Mouse (Mus musculus) kidney, embryonic 14.5 days (tissue): ENCODE data around the gene Reg4. TPM values are rescaled to one million over a fixed set of nuclear protein-coding genes. Genes with fewer than 3 reads are reported as not detected.
A peak's percentile ranks its signal among the peaks of the same experiment; 100 is the strongest.

Experiments
- ATAC-seq: fragments of 200-750 bp; cut with Nextera tagmentation; 2 replicates; pipeline ENCODE4 v1.8.0; 2017; ENCODE audit warnings: moderate number of reproducible peaks, mild to moderate bottlenecking, moderate TSS enrichment, moderate library complexity; ENCODE audit not compliant: low FRiP score, low TSS enrichment
- H3K27ac ChIP-seq: fragments of 300-500 bp; sonication (generic); 2 replicates; pipeline ENCODE4 v1.5.1; 2014; ENCODE audit warnings: low read depth, mild to moderate bottlenecking, low read length, moderate library complexity, mixed read lengths
- H3K27me3 ChIP-seq: fragments of 300-500 bp; sonication (generic); 2 replicates; pipeline ENCODE4 v1.6.1; 2014; ENCODE audit warnings: mild to moderate bottlenecking, low read length; ENCODE audit not compliant: control insufficient read depth, insufficient read depth
- H3K36me3 ChIP-seq: fragments of 300-500 bp; sonication (generic); 2 replicates; pipeline ENCODE4 v1.6.1; 2014; ENCODE audit warnings: low read length, mixed read lengths; ENCODE audit not compliant: control insufficient read depth, insufficient read depth
- H3K4me1 ChIP-seq: fragments of 300-500 bp; sonication (generic); 2 replicates; pipeline ENCODE4 v1.6.1; 2014; ENCODE audit warnings: low read length, mixed read lengths; ENCODE audit not compliant: control insufficient read depth, insufficient read depth
- H3K4me2 ChIP-seq: fragments of 300-500 bp; sonication (generic); replicated peaks from 2 replicates; pipeline ENCODE4 v1.6.1; 2014; ENCODE audit warnings: low read depth, mild to moderate bottlenecking, low read length
- H3K4me3 ChIP-seq: fragments of 300-500 bp; sonication (generic); 2 replicates; pipeline ENCODE4 v1.5.1; 2014; ENCODE audit warnings: mild to moderate bottlenecking, low read length
- H3K9ac ChIP-seq: fragments of 300-500 bp; sonication (generic); 2 replicates; pipeline ENCODE4 v1.6.1; 2014; ENCODE audit warnings: low read depth, mild to moderate bottlenecking, low read length, moderate library complexity
- H3K9me3 ChIP-seq: fragments of 300-500 bp; sonication (generic); 2 replicates; pipeline ENCODE4 v1.6.1; 2016; ENCODE audit warnings: low read length; ENCODE audit not compliant: control insufficient read depth
- WGBS: fragments of 180-500 bp; shearing (Covaris S2); extraction: QIAGEN DNeasy Blood & Tissue Kit; methylation state at CpG from one replicate; pipeline ENCODE4 v1.1.7; 2014; 5-methylcytosine and 5-hydroxymethylcytosine counted together
- polyA plus RNA-seq: library from polyadenylated mRNA; unstranded; fragments of >200 nt; fragmentation: Nextera tagmentation; extraction: Ambion mirVana; gene quantifications from 2 replicates; pipeline ENCODE4 v1.2.1, GENCODE M21; 2014

Reg4 gene
- polyA plus RNA-seq, 1 experiment from 2014 or later: not detected

DNA sequence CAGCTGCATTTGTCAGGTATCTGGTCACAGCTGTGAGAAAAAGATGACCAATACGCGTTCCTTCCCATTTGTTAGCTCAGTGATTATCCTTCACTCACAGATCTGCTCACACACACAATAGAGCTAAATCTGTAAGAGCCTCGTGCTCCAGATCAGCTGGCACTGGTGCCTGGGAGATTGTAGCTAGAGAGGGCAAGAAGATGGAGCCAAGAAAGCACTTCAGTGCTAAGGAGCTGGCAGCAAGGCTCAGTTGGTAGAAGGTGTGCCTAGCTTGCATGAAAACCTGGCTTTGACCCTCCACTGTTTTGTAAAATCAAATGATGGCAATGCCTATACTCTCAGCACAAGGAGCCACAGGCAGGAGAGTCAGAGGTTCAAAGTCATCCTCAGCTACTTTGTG lies 5.8 kb downstream of the Reg4 start:
- no peak overlapping the region for H3K9ac ChIP-seq
- no peak overlapping the region for H3K27ac ChIP-seq
- H3K4me1 ChIP-seq: no peaks in the 10 kb centered on the region
- H3K4me3 ChIP-seq: no peak overlapping the region
- H3K27me3 ChIP-seq: no peaks in the 10 kb centered on the region
- no peaks in the 10 kb centered on the region for H3K36me3 ChIP-seq
- no peak for ATAC-seq
- no peak overlapping the region for H3K4me2 ChIP-seq
- H3K9me3 ChIP-seq: no peaks in the 10 kb centered on the region
- 82% methylated on average over 3 of the region's 3 CpGs for WGBS

DNA sequence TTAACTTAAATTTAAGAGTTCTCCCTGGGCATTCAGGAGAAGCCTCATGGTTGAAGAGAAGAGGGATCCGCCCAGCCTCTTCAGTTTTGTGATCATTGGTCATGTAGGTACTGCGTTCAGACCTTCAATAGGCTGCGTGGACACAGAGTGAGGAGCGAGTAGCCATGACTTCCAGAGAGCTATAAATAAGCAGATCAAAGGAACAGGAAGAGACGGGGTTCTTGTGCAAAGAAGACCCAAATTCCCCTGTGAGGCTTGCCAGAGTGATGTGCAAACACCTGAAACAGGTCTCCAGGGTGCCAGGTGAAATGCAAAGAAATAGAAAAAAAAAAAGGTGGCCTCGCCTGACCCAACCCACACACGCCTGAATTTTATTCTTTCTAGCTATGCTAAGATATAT lies 8.0 kb downstream of the Reg4 start:
- H3K9ac ChIP-seq: no peak overlapping the region
- no peaks in the 10 kb centered on the region for H3K4me1 ChIP-seq
- H3K9me3 ChIP-seq: no peaks in the 10 kb centered on the region
- WGBS: 71% methylated on average over 7 of the region's 7 CpGs
- ATAC-seq: no peak
- H3K4me3 ChIP-seq: no peak overlapping the region
- H3K27me3 ChIP-seq: no peaks in the 10 kb centered on the region
- no peak overlapping the region for H3K4me2 ChIP-seq
- H3K36me3 ChIP-seq: no peaks in the 10 kb centered on the region
- no peak overlapping the region for H3K27ac ChIP-seq

DNA sequence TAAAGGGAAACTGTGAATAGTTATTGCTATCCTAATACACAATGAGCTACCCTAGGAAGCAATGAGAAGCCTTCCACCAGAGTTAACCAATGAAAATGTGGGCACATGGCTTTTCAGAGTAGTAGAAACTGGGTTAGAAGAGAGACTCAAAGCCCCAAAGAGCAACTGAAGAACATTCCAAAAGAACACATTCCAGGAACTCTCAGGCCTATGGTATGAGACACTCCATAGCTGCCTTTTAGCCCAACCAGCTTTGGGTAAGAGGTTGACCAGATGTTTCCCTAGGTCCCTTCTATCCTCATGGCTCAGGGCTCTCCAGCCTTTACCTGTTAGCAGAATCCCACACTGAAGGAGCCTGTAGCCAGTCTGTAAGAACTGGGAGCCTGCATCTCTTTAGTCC lies 11.5 kb downstream of the Reg4 start:
- Histone ChIP-seq H3K27ac (no peak overlapping the region), H3K27me3 (no peaks in the 10 kb centered on the region), H3K9ac (no peak overlapping the region), H3K36me3 (no peaks in the 10 kb centered on the region), H3K4me1 (0 out of 2 replicates have a peak, but pooled peaks cover 5% of the 10 kb centered on the region), H3K9me3 (no peaks in the 10 kb centered on the region), H3K4me3 (no peak overlapping the region), H3K4me2 (no peak overlapping the region)
- ATAC-seq: no peak

DNA sequence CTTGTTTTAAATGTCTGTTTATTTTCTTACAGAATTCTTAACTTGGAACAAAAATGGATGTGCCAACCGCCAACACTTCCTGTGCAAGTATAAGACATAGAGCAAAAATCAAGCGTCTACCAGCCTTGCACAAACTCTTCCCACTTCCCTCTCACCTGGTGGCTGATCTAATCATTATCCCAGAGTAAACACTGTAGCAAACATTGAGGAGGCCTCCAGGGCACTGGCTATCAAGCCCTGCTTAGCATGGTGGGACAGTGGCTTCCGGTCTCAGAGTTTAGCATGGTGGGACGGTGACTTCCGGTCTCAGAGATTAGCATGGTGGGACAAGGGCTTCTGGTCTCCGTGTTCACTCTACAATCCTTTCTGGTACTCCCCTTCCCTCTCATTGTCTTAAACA lies 14.3 kb downstream of the Reg4 start:
- 85% methylated on average over 6 of the region's 6 CpGs for WGBS
- Histone ChIP-seq H3K36me3 (no peaks in the 10 kb centered on the region), H3K4me3 (no peak overlapping the region), H3K27me3 (no peaks in the 10 kb centered on the region), H3K4me1 (0 out of 2 replicates have a peak, but pooled peaks cover 5% of the 10 kb centered on the region), H3K9me3 (no peaks in the 10 kb centered on the region), H3K4me2 (no peak overlapping the region), H3K9ac (no peak overlapping the region), H3K27ac (no peak overlapping the region)
- ATAC-seq: no peak

DNA sequence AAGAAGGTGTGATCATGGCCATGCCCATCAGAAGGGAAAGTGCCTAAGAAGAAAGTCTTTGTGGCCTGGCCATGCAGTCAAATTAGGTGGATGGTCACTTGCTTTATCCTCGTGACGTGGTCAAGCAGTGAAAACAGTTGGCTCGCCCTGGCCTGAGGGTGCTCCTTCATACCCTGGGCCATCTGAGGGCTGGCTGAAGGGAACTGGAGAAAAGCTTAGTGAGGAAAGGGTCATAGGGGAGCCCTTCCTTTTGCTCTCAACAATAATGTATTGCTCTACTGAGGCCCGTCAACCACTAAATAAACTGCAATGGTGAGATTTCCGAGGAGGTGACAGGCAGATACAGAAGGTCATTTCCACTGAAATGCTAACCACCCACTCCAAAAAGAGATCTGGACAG lies 15.3 kb downstream of the Reg4 start:
- no peak overlapping the region for H3K4me2 ChIP-seq
- no peaks in the 10 kb centered on the region for H3K36me3 ChIP-seq
- H3K9me3 ChIP-seq: no peaks in the 10 kb centered on the region
- no peak overlapping the region for H3K9ac ChIP-seq
- no peak overlapping the region for H3K27ac ChIP-seq
- H3K27me3 ChIP-seq: no peaks in the 10 kb centered on the region
- H3K4me3 ChIP-seq: no peak overlapping the region
- ATAC-seq: 0 out of 2 replicates have a peak, but pooled peaks have one; percentile 54
- 0 out of 2 replicates have a peak, but pooled peaks cover 5% of the 10 kb centered on the region for H3K4me1 ChIP-seq
- WGBS: 26% methylated on average over 5 of the region's 5 CpGs

DNA sequence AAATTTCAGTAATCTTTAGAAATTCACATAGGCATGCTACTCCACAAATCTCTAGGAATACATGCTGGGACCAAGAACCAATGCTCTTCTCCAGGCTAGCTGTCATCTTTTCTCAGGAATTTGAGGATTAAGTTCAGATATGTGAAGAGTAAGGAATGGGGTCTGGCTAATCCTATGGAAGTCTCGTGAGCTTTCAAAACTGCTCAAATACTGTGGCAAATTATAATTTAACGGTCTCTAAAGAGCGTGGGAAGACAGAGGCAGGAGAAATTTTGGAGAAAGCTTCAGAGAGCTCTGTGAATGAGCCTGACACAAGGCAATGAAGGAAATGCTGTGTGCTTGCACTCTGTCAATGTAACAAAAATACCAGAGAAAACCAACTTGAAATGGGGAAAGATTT lies 16.2 kb downstream of the Reg4 start:
- no peak overlapping the region for H3K4me3 ChIP-seq
- 0 out of 2 replicates have a peak, but pooled peaks cover 5% of the 10 kb centered on the region for H3K4me1 ChIP-seq
- H3K9me3 ChIP-seq: no peaks in the 10 kb centered on the region
- H3K27ac ChIP-seq: no peak overlapping the region
- no peaks in the 10 kb centered on the region for H3K27me3 ChIP-seq
- no peak overlapping the region for H3K9ac ChIP-seq
- WGBS: 91% methylated on average over 3 of the region's 3 CpGs
- H3K4me2 ChIP-seq: no peak overlapping the region
- H3K36me3 ChIP-seq: no peaks in the 10 kb centered on the region
- ATAC-seq: no peak

DNA sequence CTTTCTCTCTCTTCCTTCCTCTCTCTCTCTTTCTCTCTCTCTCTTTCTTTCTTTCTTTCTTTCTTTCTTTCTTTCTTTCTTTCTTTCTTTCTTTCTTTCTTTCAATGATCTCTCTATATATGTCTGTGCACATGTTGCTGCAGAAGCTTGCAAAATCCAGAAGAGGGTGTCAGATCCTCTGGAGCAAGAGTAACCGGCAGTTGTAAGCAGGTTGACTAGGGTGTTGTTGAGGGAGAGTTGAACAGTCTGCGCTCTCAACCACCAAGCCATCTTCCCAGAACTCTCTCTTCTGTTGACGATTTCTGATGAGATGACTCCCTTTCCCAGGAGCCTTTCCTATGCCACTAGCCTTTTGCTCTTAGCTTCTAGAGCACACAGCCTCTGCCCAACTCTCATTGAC lies 20.1 kb downstream of the Reg4 start:
- H3K9me3 ChIP-seq: no peaks in the 10 kb centered on the region
- H3K36me3 ChIP-seq: no peaks in the 10 kb centered on the region
- H3K4me3 ChIP-seq: no peak overlapping the region
- H3K9ac ChIP-seq: no peak overlapping the region
- H3K27ac ChIP-seq: no peak overlapping the region
- H3K4me2 ChIP-seq: no peak overlapping the region
- no peak for ATAC-seq
- WGBS: 91% methylated on average over 3 of the region's 3 CpGs
- H3K4me1 ChIP-seq: 0 out of 2 replicates have a peak, but pooled peaks cover 2% of the 10 kb centered on the region
- H3K27me3 ChIP-seq: no peaks in the 10 kb centered on the region

DNA sequence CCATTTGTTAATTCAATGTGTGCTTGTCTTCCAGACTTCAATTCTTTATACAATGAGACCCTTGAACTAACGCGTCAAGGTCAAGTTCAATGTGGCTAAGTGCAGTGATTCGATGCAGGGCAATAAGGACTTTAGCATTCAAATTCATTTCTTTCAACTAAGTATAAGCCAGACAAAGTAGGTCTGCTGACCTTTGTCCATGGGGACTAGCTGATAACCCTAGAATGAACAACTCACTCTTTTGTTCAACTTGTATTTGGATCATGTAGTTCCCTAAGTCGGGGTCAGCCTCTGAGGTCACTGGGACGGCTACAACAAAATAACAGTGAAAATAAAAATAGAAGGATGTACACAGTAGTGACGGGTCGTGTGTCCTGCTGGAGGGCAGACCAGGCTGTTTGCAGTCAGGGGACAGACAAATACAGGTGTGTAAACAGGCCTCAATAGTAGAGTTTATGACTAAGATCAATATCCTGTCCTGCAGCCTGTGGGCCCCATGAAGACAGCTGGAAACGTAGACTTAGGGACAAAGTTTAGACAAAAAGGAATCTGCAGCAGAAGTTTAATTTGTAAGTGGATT lies 20.6 kb downstream of the Reg4 start:
- no peak overlapping the region for H3K27ac ChIP-seq
- no peaks in the 10 kb centered on the region for H3K36me3 ChIP-seq
- no peak overlapping the region for H3K9ac ChIP-seq
- 68% methylated on average over 8 of the region's 8 CpGs for WGBS
- no peaks in the 10 kb centered on the region for H3K4me1 ChIP-seq
- no peaks in the 10 kb centered on the region for H3K27me3 ChIP-seq
- no peaks in the 10 kb centered on the region for H3K9me3 ChIP-seq
- H3K4me3 ChIP-seq: no peak overlapping the region
- ATAC-seq: no peak
- H3K4me2 ChIP-seq: no peak overlapping the region

DNA sequence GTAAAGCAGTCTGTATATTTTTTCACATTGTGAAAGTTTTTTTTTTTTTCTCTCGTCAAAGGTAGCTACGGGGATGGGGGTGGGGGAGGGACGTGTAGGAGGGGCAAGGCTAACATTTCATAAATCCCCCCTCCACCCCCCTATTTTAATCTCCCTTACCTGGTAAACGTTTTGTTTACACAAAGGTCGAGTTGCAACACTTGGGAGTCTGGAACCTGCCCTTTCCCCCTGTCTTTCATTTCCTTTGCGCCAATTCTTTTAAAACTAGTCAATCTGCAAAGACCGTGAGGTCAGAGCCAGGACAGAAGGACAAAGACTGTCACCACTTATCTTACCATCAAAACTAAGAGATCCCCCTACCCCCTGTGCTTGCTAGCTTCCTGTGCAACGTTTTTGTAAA lies 23.9 kb downstream of the Reg4 start:
- H3K4me3 ChIP-seq: no peak overlapping the region
- no peak overlapping the region for H3K4me2 ChIP-seq

More for the DNA sequence above, 23.9 kb downstream of the Reg4 start:
- Histone ChIP-seq H3K36me3 (no peaks in the 10 kb centered on the region), H3K9ac (no peak overlapping the region), H3K27ac (no peak overlapping the region), H3K27me3 (no peaks in the 10 kb centered on the region), H3K4me1 (no peaks in the 10 kb centered on the region), H3K9me3 (no peaks in the 10 kb centered on the region)
- no peak for ATAC-seq
- 9% methylated on average over 8 of the region's 8 CpGs for WGBS
